Mouse (Mus musculus): ENCODE measurements around the gene Ptprd. TPM values are rescaled to one million over a fixed set of nuclear protein-coding genes. Genes with fewer than 3 reads are reported as not detected.
"Not testable (repeated sequence)": the region's sequence is repeated elsewhere in the genome, so short reads cannot be mapped to it uniquely, and the experiment has no call there.

Ptprd gene
- polyA plus RNA-seq, 1 experiment from 2014 or later, result 15.9 TPM

DNA sequence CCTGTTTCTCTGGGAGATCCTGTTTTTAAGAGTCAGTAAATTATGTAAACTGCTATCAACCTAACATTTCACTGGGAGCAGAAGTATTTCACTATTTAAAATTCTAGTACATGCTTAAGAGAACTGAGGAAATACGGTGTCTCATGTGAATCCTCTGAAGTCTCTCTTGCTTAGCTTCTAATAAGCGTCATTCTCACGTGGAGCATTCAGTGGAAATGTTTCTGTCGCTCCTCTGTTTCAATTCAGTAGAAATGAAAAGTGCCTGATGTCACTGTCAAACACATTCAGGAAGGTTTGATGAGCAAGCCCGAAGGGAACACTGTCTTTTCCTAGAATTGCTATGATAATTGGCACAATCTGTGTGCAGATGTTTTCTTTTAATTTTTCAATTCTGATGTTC is 350.5 kb downstream of the Ptprd start:
- no peak for ATAC-seq (ENCODE audit: borderline replicate concordance, extremely low read depth, low FRiP score, low TSS enrichment)
- Histone ChIP-seq H3K4me3 (no peak overlapping the region), H3K9ac (no peak overlapping the region), H3K36me3 (no peaks in the 10 kb centered on the region), H3K4me1 (no peaks in the 10 kb centered on the region), H3K27ac (no peak overlapping the region), H3K4me2 (no peak overlapping the region), H3K27me3 (no peaks in the 10 kb centered on the region), H3K9me3 (no peaks in the 10 kb centered on the region)
- WGBS, result 61% methylated on average over 5 of the region's 5 CpGs

DNA sequence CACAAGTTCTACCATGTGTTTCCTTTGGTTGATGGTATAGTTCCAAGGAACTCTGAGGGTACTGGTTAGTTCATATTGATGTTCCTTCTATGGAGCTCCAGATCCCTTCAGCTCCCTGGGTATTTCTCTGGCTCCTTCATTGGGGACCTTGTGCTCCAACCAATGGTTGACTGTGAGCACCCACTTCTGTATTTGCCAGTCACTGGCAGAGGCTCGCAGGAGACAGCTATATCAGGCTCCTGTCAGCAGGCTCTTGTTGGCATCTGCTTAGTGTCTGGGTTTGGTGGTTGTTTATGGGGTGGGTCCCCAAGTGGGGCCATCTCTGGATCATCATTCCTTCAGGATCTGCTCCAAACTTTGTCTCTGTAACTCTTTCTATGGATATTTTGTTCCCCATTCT is 414.4 kb downstream of the Ptprd start:
- not testable (repeated sequence) for H3K9ac ChIP-seq; H3K36me3 ChIP-seq; H3K9me3 ChIP-seq; ATAC-seq (ENCODE audit: borderline replicate concordance, extremely low read depth, low FRiP score, low TSS enrichment); H3K4me1 ChIP-seq; H3K4me3 ChIP-seq; H3K27me3 ChIP-seq; H3K4me2 ChIP-seq; H3K27ac ChIP-seq
- 55% methylated on average over 1 of the region's 1 CpGs for WGBS

GRCm38 (mm10) chr4:77777237-77777636 is 434.5 kb downstream of the Ptprd start:
- Histone ChIP-seq H3K27me3 (no peaks in the 10 kb centered on the region), H3K36me3 (no peaks in the 10 kb centered on the region), H3K27ac (no peak overlapping the region), H3K9ac (no peak overlapping the region), H3K4me3 (no peak overlapping the region), H3K4me2 (no peak overlapping the region), H3K9me3 (no peaks in the 10 kb centered on the region; the same call in 1 of the 2 replicates), H3K4me1 (no peaks in the 10 kb centered on the region)
- WGBS, result 76% methylated on average over 2 of the region's 2 CpGs
- ATAC-seq (ENCODE audit: borderline replicate concordance, extremely low read depth, low FRiP score, low TSS enrichment), result no peak

DNA sequence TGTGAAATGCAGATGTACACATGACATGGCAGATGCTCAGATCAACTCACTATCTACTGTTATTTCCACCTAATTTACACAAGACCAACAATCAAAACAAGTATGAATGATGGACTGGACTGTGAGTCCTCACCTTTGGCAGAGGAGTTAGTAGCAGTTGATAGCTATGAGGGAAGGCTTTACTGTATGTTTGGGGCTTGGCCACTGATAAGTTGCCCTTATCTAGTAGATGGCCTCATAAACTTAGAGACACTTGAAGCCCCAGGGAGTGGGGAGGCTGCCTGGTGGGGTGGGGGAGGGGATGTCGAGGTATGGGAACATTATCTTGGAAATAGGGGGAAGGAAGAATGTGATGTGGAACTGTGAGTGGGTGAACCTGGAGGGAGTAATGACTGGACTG is 448.0 kb downstream of the Ptprd start:
- Histone ChIP-seq H3K36me3 (no peaks in the 10 kb centered on the region), H3K27ac (no peak overlapping the region), H3K4me3 (no peak overlapping the region), H3K9me3 (no peaks in the 10 kb centered on the region), H3K27me3 (no peaks in the 10 kb centered on the region), H3K4me1 (no peaks in the 10 kb centered on the region), H3K4me2 (no peak overlapping the region), H3K9ac (no peak overlapping the region)
- 42% methylated on average over 1 of the region's 1 CpGs for WGBS
- no peak for ATAC-seq (ENCODE audit: borderline replicate concordance, extremely low read depth, low FRiP score, low TSS enrichment)

- H3K4me3 ChIP-seq, result no peak overlapping the region
- H3K4me1 ChIP-seq, result no peaks in the 10 kb centered on the region
- H3K36me3 ChIP-seq, result no peaks in the 10 kb centered on the region
- 79% methylated on average over 2 of the region's 2 CpGs for WGBS
- H3K9ac ChIP-seq, result no peak overlapping the region
- no peaks in the 10 kb centered on the region for H3K9me3 ChIP-seq
- no peak overlapping the region for H3K4me2 ChIP-seq
- no peak overlapping the region for H3K27ac ChIP-seq
- H3K27me3 ChIP-seq, result no peaks in the 10 kb centered on the region
- no peak for ATAC-seq (ENCODE audit: borderline replicate concordance, extremely low read depth, low FRiP score, low TSS enrichment)
These were observed 468.4 kb downstream of the Ptprd start for GRCm38 (mm10) chr4:77743391-77743790.

- WGBS, result 69% methylated on average over 6 of the region's 6 CpGs
These were observed 489.9 kb downstream of the Ptprd start for GRCm38 (mm10) chr4:77721908-77722307.

GRCm38 (mm10) chr4:77717792-77718191 is 494.0 kb downstream of the Ptprd start:
- WGBS, result 51% methylated on average over 2 of the region's 2 CpGs
- no peaks in the 10 kb centered on the region for H3K9me3 ChIP-seq
- no peak overlapping the region for H3K4me3 ChIP-seq
- H3K36me3 ChIP-seq, result no peaks in the 10 kb centered on the region
- no peaks in the 10 kb centered on the region for H3K4me1 ChIP-seq
- no peaks in the 10 kb centered on the region for H3K27me3 ChIP-seq
- no peak overlapping the region for H3K27ac ChIP-seq
- no peak for ATAC-seq (ENCODE audit: borderline replicate concordance, extremely low read depth, low FRiP score, low TSS enrichment)
- H3K9ac ChIP-seq, result no peak overlapping the region
- H3K4me2 ChIP-seq, result no peak overlapping the region

More at GRCm38 (mm10) chr4:77721908-77722307, 489.9 kb downstream of the Ptprd start:
- Histone ChIP-seq H3K27me3 (no peaks in the 10 kb centered on the region), H3K4me1 (no peaks in the 10 kb centered on the region), H3K9ac (no peak overlapping the region), H3K9me3 (no peaks in the 10 kb centered on the region), H3K4me2 (no peak overlapping the region), H3K27ac (no peak overlapping the region), H3K36me3 (no peaks in the 10 kb centered on the region), H3K4me3 (no peak overlapping the region)
- no peak for ATAC-seq (ENCODE audit: borderline replicate concordance, extremely low read depth, low FRiP score, low TSS enrichment)

GRCm38 (mm10) chr4:77710231-77710630 is 501.5 kb downstream of the Ptprd start:
- no peaks in the 10 kb centered on the region for H3K4me1 ChIP-seq
- no peak overlapping the region for H3K9ac ChIP-seq
- no peaks in the 10 kb centered on the region for H3K36me3 ChIP-seq
- no peaks in the 10 kb centered on the region for H3K27me3 ChIP-seq
- no peak overlapping the region for H3K4me3 ChIP-seq
- no peak overlapping the region for H3K4me2 ChIP-seq
- 81% methylated on average over 2 of the region's 2 CpGs for WGBS
- no peaks in the 10 kb centered on the region for H3K9me3 ChIP-seq
- ATAC-seq (ENCODE audit: borderline replicate concordance, extremely low read depth, low FRiP score, low TSS enrichment), result no peak
- no peak overlapping the region for H3K27ac ChIP-seq

GRCm38 (mm10) chr4:77698294-77698693 is 513.5 kb downstream of the Ptprd start:
- Histone ChIP-seq H3K9me3 (no peaks in the 10 kb centered on the region), H3K4me2 (no peak overlapping the region), H3K36me3 (no peaks in the 10 kb centered on the region), H3K27ac (no peak overlapping the region), H3K9ac (no peak overlapping the region), H3K27me3 (no peaks in the 10 kb centered on the region), H3K4me1 (no peaks in the 10 kb centered on the region), H3K4me3 (no peak overlapping the region)
- WGBS, result 29% methylated on average over 2 of the region's 2 CpGs
- no peak for ATAC-seq (ENCODE audit: borderline replicate concordance, extremely low read depth, low FRiP score, low TSS enrichment)

DNA sequence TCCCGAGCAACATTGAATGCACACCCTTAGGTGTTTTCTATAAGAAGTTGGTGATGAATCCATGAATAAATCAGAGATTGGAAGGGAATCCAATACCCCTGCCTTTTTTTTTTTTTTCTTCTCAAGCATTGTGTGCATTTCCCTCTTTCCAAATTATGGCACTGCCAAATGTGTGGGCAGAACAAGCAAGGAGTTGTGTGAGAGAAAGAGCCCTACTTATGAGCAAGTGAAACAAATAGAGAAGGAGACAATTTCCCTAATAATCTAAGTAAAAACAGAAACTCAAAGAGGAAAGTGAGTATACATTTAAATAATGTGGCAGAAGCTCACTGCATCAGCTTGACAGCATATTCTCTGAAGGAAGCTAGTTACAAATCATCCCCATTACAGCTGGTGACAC is 536.0 kb downstream of the Ptprd start:
- WGBS, result 68% methylated on average over 1 of the region's 1 CpGs
- H3K4me1 ChIP-seq, result no peaks in the 10 kb centered on the region
- no peak for ATAC-seq (ENCODE audit: borderline replicate concordance, extremely low read depth, low FRiP score, low TSS enrichment)

DNA sequence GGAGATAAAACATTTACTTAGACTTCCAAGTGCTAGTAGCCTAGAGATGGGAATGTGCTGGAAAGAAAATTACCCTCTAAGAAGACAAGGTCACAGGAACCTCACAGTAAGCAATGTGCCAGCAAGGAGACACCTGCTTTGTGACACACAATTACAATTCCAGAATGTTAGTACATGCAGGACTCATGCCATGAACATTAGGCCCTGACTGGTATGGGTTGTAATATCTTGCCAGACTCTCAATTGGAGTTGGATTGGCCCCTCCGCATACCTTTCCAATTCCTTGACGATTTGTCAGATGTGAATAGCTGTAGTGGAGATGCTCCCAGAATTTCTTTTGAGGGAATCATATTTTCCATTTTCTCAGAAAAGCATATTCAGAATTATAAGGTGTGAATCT is 547.0 kb downstream of the Ptprd start:
- Histone ChIP-seq H3K9ac (no peak overlapping the region), H3K4me2 (no peak overlapping the region), H3K36me3 (no peaks in the 10 kb centered on the region), H3K4me3 (no peak overlapping the region), H3K4me1 (no peaks in the 10 kb centered on the region), H3K27ac (no peak overlapping the region), H3K9me3 (no peaks in the 10 kb centered on the region), H3K27me3 (no peaks in the 10 kb centered on the region)
- 91% methylated on average over 2 of the region's 2 CpGs for WGBS
- no peak for ATAC-seq (ENCODE audit: borderline replicate concordance, extremely low read depth, low FRiP score, low TSS enrichment)

More for the DNA sequence above, 536.0 kb downstream of the Ptprd start:
- H3K27ac ChIP-seq, result no peak overlapping the region
- H3K27me3 ChIP-seq, result no peaks in the 10 kb centered on the region
- H3K9me3 ChIP-seq, result no peaks in the 10 kb centered on the region
- H3K4me3 ChIP-seq, result no peak overlapping the region
- no peak overlapping the region for H3K9ac ChIP-seq
- H3K36me3 ChIP-seq, result no peaks in the 10 kb centered on the region
- no peak overlapping the region for H3K4me2 ChIP-seq

GRCm38 (mm10) chr4:77662309-77662708 is 549.5 kb downstream of the Ptprd start:
- no peak for ATAC-seq (ENCODE audit: borderline replicate concordance, extremely low read depth, low FRiP score, low TSS enrichment)
- H3K9me3 ChIP-seq, result no peaks in the 10 kb centered on the region
- H3K4me3 ChIP-seq, result no peak overlapping the region
- no peak overlapping the region for H3K27ac ChIP-seq
- no peak overlapping the region for H3K9ac ChIP-seq
- no peaks in the 10 kb centered on the region for H3K36me3 ChIP-seq
- no peaks in the 10 kb centered on the region for H3K4me1 ChIP-seq
- WGBS, result 52% methylated on average over 1 of the region's 1 CpGs
- no peaks in the 10 kb centered on the region for H3K27me3 ChIP-seq
- H3K4me2 ChIP-seq, result no peak overlapping the region

DNA sequence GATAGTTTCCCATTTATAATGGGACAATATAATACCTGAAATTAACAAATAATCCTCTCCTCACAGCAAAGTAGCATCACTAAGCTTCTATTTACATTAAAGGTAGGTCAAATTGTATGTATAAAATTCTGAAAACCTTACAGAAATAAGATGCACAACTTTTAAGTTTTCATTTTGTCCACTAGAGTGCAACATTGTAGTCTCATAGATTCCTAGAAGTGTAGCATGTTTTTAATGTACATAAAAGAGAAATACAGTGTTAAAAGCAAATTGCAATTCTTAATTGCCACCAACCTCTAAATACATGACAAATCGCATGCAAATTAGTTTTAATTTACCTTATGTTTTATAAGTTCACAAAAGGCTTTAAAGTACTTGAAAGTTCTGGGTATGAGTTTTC is 556.1 kb downstream of the Ptprd start:
- H3K4me2 ChIP-seq, result no peak overlapping the region
- no peak overlapping the region for H3K9ac ChIP-seq
- H3K27ac ChIP-seq, result no peak overlapping the region
- WGBS, result 80% methylated on average over 1 of the region's 1 CpGs
- H3K9me3 ChIP-seq, result no peaks in the 10 kb centered on the region
- H3K36me3 ChIP-seq, result no peaks in the 10 kb centered on the region
- no peak for ATAC-seq (ENCODE audit: borderline replicate concordance, extremely low read depth, low FRiP score, low TSS enrichment)
- no peak overlapping the region for H3K4me3 ChIP-seq
- H3K27me3 ChIP-seq, result no peaks in the 10 kb centered on the region
- no peaks in the 10 kb centered on the region for H3K4me1 ChIP-seq
